ENCODE assay signal across 9 mouse cellular contexts in genomic region chr19:12759656-12760055, GRCm38 (mm10). TPM values are rescaled to one million over a fixed set of nuclear protein-coding genes. Genes with fewer than 3 reads are reported as not detected.
DNase-seq lines count a peak whose midpoint lies in the region; ATAC-seq lines count a peak whose summit lies in the region.
"Had no signal": no experiment of that assay in that cellular context is flagged by ENCODE, and none has a peak within 500 bp of the region (broad histone marks: within the 10 kb centered on the region; RNA-seq: fewer than 3 reads in every experiment).

No protein-coding gene starts in this region.

- H3K9me3 ChIP-seq in neural tube, embryonic 14.5 days (ENCODE audit: control insufficient read depth, low read length) = no peaks in the 10 kb centered on the region
- no peaks in the 10 kb centered on the region for H3K9me3 ChIP-seq in neural tube, embryonic 15.5 days (replicated peaks)
- H3K9me3 ChIP-seq: stomach, embryonic 15.5 days had no signal

- intact Hi-C loops in heart, postnatal 36 days (cut with DNase I) = loop anchor here (5.0 kb wide), 1 partner anchor 38 kb away; the partner anchor contains the start of genes Lpxn and Zfp91
- intact Hi-C loops in left cerebral cortex, postnatal 14 days (cut with DNase I) = no loop called here

- no peaks in the 10 kb centered on the region for H3K27me3 ChIP-seq in neural tube, embryonic 14.5 days (ENCODE audit: control insufficient read depth, insufficient read depth, low read length)
- no peaks in the 10 kb centered on the region for H3K27me3 ChIP-seq in neural tube, embryonic 15.5 days (replicated peaks)
- H3K27me3 ChIP-seq: stomach, embryonic 15.5 days had no signal

- no peak overlapping the region for H3K4me2 ChIP-seq in neural tube, embryonic 14.5 days (ENCODE audit: low read depth, low read length)
- no peak overlapping the region for H3K4me2 ChIP-seq in neural tube, embryonic 15.5 days
- H3K4me2 ChIP-seq: stomach, embryonic 15.5 days had no signal

- WGBS in neural tube, embryonic 14.5 days = 73% methylated on average over 2 of the region's 2 CpGs
- 66% methylated on average over 2 of the region's 2 CpGs for WGBS in neural tube, embryonic 15.5 days

- 0 out of 2 replicates have a peak, but pooled peaks cover 9% of the 10 kb centered on the region for H3K36me3 ChIP-seq in neural tube, embryonic 14.5 days (ENCODE audit: control insufficient read depth, insufficient read depth, low read length)
- peaks cover 22% of the 10 kb centered on the region for H3K36me3 ChIP-seq in neural tube, embryonic 15.5 days

- DNase-seq in cerebellum, postnatal 10 days = peak; percentile 86 to 90
- peak; percentile 32 to 45 for DNase-seq in heart, postnatal 36 days
- DNase-seq in left cerebral cortex, postnatal 14 days (ENCODE audit: low spot score in 2 of 2) = peak; percentile 25 to 55
- no peak for DNase-seq in spleen, postnatal 4 days (ENCODE audit: low spot score in 2 of 2)

- ATAC-seq in neural tube, embryonic 14.5 days (ENCODE audit: low read depth) = 0 out of 2 replicates have a peak, but pooled peaks have one; percentile 34
- ATAC-seq in neural tube, embryonic 15.5 days (ENCODE audit: low FRiP score) = no peak
- ATAC-seq in megakaryocyte, adult 5-6 weeks (ENCODE audit: poor library complexity, severe bottlenecking) = no peak
- ATAC-seq in granulocyte monocyte progenitor cell, adult 5-6 weeks (replicated peaks; ENCODE audit: poor library complexity, severe bottlenecking) = no peak

- no peaks in the 10 kb centered on the region for H3K4me1 ChIP-seq in neural tube, embryonic 14.5 days (ENCODE audit: control insufficient read depth, insufficient read depth, low read length)
- H3K4me1 ChIP-seq in neural tube, embryonic 15.5 days = no peaks in the 10 kb centered on the region
- H3K4me1 ChIP-seq: stomach, embryonic 15.5 days had no signal

- H3K9ac ChIP-seq in neural tube, embryonic 14.5 days (replicated peaks; ENCODE audit: low read depth, low read length) = no peak overlapping the region
- no peak overlapping the region for H3K9ac ChIP-seq in neural tube, embryonic 15.5 days (replicated peaks)
- H3K9ac ChIP-seq: stomach, embryonic 15.5 days had no signal

- no peak overlapping the region for H3K4me3 ChIP-seq in neural tube, embryonic 14.5 days (ENCODE audit: low read depth, low read length)
- no peak overlapping the region for H3K4me3 ChIP-seq in neural tube, embryonic 15.5 days (replicated peaks)
- H3K4me3 ChIP-seq: stomach, embryonic 15.5 days had no signal

- H3K27ac ChIP-seq in neural tube, embryonic 14.5 days (ENCODE audit: low read depth, low read length) = no peak overlapping the region
- H3K27ac ChIP-seq in neural tube, embryonic 15.5 days (replicated peaks) = no peak overlapping the region
- H3K27ac ChIP-seq: stomach, embryonic 15.5 days had no signal

RNA-seq across cellular contexts. Expression of gene Cntf, which starts 5.8 kb away (rescaled TPM):
- polyA plus RNA-seq in neural tube, embryonic 14.5 days (2014; fragmentation: Nextera tagmentation; extraction: Ambion mirVana) = 0.42 and 1.3 TPM in 2 replicates
- polyA plus RNA-seq in neural tube, embryonic 15.5 days (2015; fragmentation: Nextera tagmentation; extraction: Ambion mirVana) = 1.0 and 1.1 TPM in 2 replicates
- 1 to 10 TPM; 1.6 TPM for total RNA-seq in heart, postnatal 36 days (2021)
- total RNA-seq in left cerebral cortex, postnatal 14 days (2021) = 1 to 10 TPM; 2.2 to 2.9 TPM
- total RNA-seq in megakaryocyte, adult 5-6 weeks (2015) = 4.1 and 5.0 TPM in 2 replicates
- 1.5 and 2.5 TPM in 2 replicates for total RNA-seq in megakaryocyte, adult 5-6 weeks (2017)
- 8.0 TPM in 1 of 2 replicates, not detected in the other for total RNA-seq in granulocyte monocyte progenitor cell, adult 5-6 weeks (2014; fragmentation: Nextera tagmentation)
- 1.2 and 1.4 TPM in 2 replicates for total RNA-seq in granulocyte monocyte progenitor cell, adult 5-6 weeks (2017)

RNA-seq across cellular contexts. Expression of gene Zfp91, which starts 36.3 kb away (rescaled TPM):
- 9.1 and 11.7 TPM in 2 replicates for polyA plus RNA-seq in neural tube, embryonic 14.5 days (2014; fragmentation: Nextera tagmentation; extraction: Ambion mirVana)
- 12.3 and 12.9 TPM in 2 replicates for polyA plus RNA-seq in neural tube, embryonic 15.5 days (2015; fragmentation: Nextera tagmentation; extraction: Ambion mirVana)
- total RNA-seq in heart, postnatal 36 days (2021) = 10 to 100 TPM; 78.7 to 80.7 TPM
- 10 to 100 TPM; 81.8 to 86.6 TPM for total RNA-seq in left cerebral cortex, postnatal 14 days (2021)
- total RNA-seq in megakaryocyte, adult 5-6 weeks (2015) = 56.9 and 61.3 TPM in 2 replicates
- total RNA-seq in megakaryocyte, adult 5-6 weeks (2017) = 72.9 and 88.1 TPM in 2 replicates
- 58.7 and 61.6 TPM in 2 replicates for total RNA-seq in granulocyte monocyte progenitor cell, adult 5-6 weeks (2014; fragmentation: Nextera tagmentation)
- total RNA-seq in granulocyte monocyte progenitor cell, adult 5-6 weeks (2017) = 89.3 and 100 TPM in 2 replicates

RNA-seq across cellular contexts. Expression of gene Lpxn, which starts 36.3 kb away (rescaled TPM):
- 0.75 and 1.6 TPM in 2 replicates for polyA plus RNA-seq in neural tube, embryonic 14.5 days (2014; fragmentation: Nextera tagmentation; extraction: Ambion mirVana)
- 1.2 and 4.0 TPM in 2 replicates for polyA plus RNA-seq in neural tube, embryonic 15.5 days (2015; fragmentation: Nextera tagmentation; extraction: Ambion mirVana)
- total RNA-seq in heart, postnatal 36 days (2021) = 1 to 10 TPM; 1.4 to 1.5 TPM
- total RNA-seq in left cerebral cortex, postnatal 14 days (2021) = 1 to 10 TPM; 1.2 to 2.1 TPM
- 29.7 and 33.0 TPM in 2 replicates for total RNA-seq in megakaryocyte, adult 5-6 weeks (2015)
- 26.4 and 27.2 TPM in 2 replicates for total RNA-seq in megakaryocyte, adult 5-6 weeks (2017)
- total RNA-seq in granulocyte monocyte progenitor cell, adult 5-6 weeks (2014; fragmentation: Nextera tagmentation) = 7.8 and 9.9 TPM in 2 replicates
- 6.4 and 10.6 TPM in 2 replicates for total RNA-seq in granulocyte monocyte progenitor cell, adult 5-6 weeks (2017)

Comparison
In these comparisons a context has a peak if more than half of its experiments do, and no peak if none do; other contexts are left out.
1. DNase-seq: peak in cerebellum, postnatal 10 days (2 of 2), heart, postnatal 36 days (2 of 2) and left cerebral cortex, postnatal 14 days (2 of 2); none in spleen, postnatal 4 days (0 of 2).